Mouse (Mus musculus): ENCODE measurements around the gene Hist1h3f.

Gene Hist1h3f

DNA sequence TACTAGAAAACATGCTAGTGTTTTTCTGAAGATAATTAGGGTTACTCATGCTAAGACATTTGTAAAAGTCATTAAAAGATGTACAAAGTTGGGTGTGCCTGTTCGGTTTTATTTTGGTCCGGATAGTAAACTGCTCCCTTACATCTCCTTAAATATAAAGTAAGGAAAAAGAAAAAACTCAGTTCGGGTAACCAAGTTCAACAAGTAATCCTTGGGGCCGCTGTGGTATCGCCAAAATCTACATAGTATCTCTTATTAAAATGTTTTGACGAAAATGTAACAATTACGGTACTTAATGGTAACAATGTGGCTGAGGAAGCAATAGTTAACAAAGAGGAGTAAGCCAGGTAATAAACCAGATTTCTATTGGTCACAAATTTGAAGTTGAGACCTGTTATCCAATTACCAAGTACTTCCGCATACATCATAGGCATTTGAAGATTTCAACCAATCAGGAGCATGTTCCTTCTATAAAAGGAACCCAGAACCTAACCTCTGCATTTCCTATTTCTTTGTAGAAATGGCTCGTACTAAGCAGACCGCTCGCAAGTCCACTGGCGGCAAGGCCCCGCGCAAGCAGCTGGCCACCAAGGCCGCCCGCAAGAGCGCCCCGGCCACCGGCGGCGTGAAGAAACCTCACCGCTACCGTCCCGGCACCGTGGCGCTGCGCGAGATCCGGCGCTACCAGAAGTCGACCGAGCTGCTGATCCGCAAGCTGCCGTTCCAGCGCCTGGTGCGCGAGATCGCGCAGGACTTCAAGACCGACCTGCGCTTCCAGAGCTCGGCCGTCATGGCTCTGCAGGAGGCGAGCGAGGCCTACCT, at the start of gene Hist1h3f:
Gene Hist1h3f, plus strand, starts transcription at position 88 of the 822 bp plus-strand sequence.
- DNase-seq (ENCODE audit: low spot score): peak; percentile 78

DNA sequence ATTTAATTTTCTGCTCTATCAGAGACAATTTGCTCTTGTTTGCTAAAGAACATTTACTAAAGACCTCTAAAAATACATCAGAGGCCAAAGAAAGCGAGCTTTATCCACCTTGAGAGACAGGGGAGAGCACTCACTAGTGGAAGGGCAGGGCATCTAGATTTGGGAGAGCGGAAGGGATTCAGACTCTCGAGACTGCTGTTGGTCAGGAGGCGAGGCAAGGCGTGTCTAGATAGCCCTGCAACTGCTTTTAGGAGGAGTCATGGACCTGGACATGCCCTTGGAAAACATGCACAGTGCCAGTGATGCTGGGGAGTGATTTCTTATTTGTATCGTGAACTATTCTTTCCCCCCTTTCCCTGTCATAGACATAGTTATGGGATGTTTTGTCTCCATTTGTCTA, 48.3 kb upstream of the Hist1h3f start:
- DNase-seq (ENCODE audit: low spot score): peak; percentile 20

DNA sequence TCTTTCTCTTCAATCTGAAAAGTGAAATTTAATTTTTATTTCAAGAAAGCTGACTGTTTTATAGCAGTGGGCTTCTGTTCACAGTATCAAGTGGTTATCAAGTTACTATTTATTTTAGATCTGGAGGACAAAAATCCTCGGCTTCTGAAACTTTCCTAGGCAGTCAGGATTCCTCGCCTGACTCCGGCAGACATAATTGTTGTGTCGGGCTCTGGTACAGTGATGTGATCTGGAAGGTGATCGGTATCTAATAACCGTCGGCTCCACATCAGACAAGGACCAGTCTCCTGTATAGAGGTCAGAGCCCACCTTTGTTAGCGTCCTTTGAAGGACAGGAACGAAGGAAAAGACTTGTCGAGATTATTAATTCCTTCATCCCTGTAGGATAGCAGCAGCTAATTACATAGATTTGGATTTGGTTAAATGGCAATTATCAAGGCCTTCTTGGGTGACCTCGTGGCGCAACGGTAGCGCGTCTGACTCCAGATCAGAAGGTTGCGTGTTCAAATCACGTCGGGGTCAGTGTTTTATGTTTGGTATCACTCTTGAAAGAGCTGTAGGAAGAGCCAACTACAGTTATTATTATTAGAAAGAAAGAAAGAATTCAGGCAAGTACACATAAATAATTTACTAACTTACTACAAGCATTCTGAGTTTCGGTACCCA, 46.1 kb upstream of the Hist1h3f start:
- no peak for DNase-seq (ENCODE audit: low spot score)

DNA sequence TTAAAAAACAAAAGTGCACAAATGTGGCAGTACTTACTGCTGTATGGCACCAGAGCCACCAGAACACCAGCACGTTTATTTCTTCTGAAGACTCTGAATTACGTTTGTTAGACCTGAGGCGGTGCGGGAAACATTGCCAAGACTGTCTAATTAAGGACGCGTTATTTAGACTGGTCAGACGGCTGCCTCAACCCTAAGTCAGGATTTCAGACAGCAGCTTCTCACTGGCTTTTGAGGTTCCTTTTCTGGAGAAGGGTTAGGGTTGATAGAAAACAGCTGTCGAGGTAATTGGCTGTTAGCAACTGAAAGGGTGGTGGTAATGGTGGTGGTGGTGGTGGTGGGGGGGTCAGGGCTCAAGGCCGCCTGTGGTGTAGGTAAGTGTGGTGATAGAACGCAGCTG, 45.2 kb upstream of the Hist1h3f start:
- DNase-seq (ENCODE audit: low spot score): no peak

DNA sequence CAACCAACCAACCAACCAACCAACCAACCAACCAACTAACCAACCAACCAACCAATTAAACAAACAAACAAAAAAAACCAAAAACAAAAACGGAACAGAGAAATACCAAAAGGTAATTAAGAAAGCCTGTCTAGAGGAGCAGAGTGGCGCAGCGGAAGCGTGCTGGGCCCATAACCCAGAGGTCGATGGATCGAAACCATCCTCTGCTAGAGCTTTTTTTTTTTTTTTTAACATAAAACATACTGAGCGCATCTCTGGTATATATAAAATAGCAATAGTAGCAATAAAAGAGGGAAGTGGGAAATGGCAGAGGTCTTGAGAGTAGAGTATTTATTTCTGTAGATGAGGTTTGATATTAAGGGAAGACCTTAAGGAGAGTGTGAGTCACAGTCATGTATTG, 43.9 kb upstream of the Hist1h3f start:
- no peak for DNase-seq (ENCODE audit: low spot score)

DNA sequence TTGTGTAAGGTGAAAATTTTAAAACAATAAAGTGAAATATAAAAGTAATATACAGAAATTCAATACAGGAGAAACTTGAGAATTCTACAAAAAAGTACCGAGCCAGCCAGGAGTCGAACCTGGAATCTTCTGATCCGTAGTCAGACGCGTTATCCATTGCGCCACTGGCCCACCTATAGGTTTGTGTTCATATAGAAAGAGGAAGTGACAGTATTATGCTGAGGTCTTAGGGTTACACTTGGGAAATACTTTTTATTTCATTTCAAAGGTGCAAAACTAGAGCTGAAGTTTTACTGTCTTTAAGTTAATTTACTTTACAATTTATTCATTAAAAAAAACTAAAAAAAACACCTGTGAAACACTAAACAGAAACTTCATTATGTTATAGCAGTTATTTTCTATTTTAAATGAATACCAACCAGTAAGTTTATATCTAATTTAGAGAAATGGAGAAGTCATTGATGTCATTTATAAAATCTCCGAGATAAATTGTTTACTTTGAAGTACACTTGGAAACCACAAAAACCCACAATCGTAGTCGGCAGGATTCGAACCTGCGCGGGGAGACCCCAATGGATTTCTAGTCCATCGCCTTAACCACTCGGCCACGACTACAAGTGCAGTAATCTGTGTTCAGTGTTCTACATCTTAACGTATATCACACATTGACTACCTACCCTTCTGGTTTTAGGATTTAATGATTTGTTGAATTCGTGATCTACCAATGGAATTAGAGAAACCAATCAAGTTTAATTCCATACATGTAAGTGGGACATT, 43.2 kb upstream of the Hist1h3f start:
- DNase-seq (ENCODE audit: low spot score): peak; percentile 69

DNA sequence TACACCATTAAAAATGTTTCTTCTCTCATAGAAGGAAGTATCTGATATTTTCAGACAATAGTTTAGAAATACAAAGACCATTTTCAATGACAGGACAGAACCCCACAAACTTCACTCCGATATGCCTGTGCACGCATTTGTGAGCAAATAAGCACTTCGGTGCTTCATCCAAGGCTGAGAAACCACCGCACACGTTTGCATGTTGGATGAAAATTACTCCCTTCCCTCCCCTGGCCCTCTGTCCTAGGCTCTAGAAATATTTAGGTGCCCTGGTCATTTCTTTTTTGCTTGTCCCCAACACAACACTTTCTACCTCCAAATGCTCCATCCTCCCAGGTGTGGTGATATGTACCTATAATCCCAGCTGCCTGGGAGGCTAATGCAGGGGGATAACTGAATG, 42.3 kb upstream of the Hist1h3f start:
- no peak for DNase-seq (ENCODE audit: low spot score)

DNA sequence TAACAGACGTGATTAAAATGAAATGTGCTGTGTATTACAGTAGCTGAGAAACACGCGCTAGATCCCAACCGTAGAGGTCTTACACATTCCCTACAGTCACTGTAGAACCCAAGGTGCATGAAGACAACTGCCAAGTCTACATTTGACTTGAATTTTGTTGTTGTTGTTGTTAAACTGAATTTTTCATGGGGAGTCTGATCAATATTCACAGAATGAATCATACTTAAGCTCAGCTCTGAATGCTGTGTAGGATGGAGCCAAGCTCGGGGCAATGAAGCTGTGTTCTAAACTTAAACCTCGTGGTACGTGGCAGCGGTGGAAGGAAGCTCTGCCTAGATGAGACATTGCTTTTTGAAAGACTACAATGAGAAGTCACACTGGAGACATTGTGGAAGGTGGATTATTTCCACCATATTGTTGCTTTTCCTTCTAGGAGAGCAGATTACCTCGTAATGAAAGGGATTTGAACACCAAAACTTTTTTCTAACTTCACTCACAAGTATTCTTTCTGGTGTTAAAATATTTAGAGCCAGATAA, 41.8 kb upstream of the Hist1h3f start:
- no peak for DNase-seq (ENCODE audit: low spot score)

DNA sequence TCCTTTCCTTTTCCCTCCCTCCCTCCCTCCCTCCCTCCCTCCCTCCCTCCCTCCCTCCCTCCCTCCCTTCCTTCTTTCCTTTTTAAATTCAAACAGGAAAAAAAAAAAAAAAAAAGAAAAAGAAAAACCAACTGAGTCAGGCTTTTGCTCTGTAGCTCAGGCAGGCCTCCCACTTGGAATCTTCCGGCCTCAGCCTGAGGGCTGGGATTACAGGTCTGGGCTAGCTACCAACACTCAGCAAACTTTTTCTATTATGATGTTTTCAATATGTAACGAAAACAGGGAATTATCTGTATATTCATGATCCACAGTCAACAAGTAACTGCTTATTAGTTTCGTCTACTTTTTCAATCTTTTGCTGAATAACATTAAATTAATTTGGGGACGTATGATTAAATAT, 40.9 kb upstream of the Hist1h3f start:
- DNase-seq (ENCODE audit: low spot score): no peak

DNA sequence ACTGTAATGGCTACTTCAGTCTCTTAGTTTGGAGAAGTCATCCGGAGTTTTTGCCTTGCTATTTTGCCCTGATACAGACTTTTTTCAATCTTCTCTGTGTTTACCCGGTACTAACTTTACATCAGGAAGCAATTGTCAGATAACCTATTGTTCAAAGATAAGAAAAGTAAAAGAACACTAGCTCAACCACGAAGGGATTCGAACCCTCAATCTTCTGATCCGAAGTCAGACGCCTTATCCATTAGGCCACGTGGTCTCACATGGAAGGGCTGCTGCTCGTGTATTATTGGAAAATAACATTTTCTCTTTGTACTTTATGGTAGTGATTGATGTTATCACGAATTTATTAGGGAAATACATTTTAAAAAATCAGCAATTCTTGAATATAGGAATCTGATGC, 40.1 kb upstream of the Hist1h3f start:
- DNase-seq (ENCODE audit: low spot score): no peak

DNA sequence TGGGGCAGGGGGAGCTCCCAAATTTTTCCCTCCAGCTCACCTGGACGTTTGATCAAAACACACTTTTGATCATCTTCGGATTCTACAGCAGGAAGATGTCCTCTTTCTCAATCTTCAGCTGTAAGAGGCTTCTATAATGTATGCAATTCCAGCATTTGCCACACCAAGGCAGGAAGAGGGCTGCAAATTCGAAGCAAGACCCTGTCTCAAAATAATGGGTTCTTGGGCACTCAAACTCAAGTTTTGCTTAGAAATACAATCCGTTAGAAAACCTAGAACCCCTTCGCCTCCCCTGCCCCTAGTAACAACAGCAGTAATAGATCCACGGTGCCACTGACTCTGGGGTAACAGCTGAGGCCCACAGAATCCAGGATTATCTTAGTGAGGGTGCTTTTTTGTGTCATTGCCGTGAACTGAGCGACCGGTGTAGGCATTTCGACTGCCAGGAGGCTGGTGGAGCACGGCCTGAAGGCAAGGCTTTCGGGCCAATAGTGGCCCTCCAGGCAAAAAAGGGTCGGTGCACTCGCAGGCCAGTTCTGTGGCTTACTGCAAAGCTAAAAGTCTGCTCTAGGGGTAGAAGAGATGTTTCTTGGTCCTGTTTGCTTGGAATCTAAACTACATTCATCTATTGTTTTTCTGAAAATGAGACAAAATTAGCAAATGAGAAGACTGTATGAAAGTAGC, 38.0 kb upstream of the Hist1h3f start:
- DNase-seq (ENCODE audit: low spot score): no peak

DNA sequence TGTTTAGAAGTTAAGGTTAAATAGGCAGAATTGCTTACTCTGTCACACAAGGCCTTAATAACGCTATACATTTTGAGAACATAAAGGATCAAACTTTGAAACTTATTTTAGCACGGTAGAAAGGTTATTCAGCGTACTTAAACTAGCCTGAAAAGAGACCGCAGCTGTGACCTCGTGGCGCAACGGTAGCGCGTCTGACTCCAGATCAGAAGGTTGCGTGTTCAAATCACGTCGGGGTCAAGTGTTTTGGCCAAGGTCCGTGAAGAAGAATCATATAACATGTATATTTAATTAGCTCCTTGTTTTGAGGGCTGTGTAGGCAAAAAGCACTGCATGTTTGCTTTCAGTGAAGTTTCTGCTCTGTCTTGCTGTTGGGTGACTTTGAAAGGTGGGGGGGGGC, 37.5 kb upstream of the Hist1h3f start:
- DNase-seq (ENCODE audit: low spot score): no peak

DNA sequence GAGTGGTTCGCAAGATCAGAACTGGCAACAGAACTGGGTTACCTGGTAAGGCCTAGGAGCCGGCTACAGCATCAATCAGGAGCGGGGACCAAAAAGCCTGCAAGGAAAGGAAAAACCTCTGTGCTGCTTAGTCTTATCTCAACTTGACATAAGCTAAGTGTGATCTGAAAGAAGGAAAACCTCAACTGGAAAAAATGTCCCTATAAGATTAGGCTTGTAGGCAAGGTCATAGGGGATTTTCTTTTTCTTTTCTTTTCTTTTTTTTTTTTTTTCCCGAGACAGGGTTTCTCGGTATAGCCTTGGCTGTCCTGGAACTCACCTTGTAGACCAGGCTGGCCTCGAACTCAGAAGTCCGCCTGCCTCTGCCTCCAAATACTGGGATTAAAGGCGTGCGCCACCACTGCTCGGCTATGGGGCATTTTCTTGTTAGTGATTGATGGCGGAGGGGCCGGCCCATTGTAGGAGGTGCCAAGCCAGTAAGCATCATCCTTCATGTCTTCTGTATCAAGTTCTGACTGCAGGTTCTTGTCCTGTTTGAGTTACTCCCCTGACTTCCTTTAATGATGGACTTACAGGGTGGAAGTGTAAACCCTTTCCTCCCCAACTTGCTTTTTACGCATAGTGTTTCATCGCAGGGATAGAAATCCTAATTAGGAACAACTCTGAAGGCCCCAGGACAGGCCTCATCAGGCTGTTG, 36.9 kb upstream of the Hist1h3f start:
- peak; percentile 33 for DNase-seq (ENCODE audit: low spot score)

DNA sequence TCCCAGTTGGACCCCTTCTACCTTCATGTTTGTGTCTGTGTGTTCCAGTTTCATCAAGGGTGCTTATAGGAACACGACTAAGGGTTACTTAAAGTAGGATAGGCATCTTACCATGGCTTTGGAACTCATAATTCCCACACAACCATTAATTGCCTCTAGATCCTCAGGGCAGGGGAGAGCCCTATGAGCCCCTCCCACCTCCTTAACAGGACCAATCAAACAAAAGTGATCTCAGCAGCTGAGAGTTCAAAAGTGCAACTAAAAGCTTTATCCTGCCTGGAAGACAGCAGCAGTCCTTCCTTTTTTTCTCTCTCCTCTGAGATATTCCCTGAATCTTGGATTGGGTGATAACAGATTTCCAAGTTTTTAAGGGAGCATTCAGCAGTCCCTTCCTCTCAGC, 33.7 kb upstream of the Hist1h3f start:
- no peak for DNase-seq (ENCODE audit: low spot score)

DNA sequence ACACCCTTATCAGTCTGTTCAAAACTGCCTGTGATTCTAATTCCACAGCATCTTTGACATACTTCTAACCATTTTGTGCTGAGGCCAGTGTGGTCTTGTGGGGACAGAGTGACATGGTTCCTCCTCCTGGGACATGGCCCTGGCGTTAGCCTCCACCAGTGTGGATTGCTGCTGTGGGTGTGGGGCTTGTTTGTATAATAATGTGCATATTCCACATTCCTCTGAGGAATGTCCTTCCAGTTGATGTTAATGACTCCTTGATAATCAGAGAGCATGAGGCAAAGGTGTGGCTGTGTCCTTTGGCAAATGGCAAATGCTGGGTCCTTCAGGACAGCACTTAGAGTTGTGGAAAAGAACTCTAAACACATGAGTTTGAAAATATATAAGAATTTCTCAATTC, 30.3 kb upstream of the Hist1h3f start:
- no peak for DNase-seq (ENCODE audit: low spot score)

DNA sequence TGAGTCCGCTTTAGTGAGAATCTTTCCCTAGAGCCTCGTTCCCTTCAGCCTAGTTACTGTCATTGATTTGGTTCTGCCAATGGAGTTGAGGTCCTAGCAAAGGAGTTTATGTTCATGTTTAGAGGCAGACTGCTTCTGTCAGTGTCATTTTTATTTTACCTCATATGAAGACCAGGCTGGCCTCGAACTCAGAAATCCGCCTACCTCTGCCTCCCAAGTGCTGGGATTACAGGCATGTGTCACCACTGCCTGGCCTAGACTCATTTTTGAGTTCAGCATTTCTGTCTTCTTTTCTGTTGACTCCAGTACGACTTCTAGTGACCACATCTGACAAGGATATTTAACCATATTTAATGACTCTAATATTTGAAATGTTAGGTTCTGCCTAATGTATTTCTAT, 28.6 kb upstream of the Hist1h3f start:
- DNase-seq (ENCODE audit: low spot score): no peak

DNA sequence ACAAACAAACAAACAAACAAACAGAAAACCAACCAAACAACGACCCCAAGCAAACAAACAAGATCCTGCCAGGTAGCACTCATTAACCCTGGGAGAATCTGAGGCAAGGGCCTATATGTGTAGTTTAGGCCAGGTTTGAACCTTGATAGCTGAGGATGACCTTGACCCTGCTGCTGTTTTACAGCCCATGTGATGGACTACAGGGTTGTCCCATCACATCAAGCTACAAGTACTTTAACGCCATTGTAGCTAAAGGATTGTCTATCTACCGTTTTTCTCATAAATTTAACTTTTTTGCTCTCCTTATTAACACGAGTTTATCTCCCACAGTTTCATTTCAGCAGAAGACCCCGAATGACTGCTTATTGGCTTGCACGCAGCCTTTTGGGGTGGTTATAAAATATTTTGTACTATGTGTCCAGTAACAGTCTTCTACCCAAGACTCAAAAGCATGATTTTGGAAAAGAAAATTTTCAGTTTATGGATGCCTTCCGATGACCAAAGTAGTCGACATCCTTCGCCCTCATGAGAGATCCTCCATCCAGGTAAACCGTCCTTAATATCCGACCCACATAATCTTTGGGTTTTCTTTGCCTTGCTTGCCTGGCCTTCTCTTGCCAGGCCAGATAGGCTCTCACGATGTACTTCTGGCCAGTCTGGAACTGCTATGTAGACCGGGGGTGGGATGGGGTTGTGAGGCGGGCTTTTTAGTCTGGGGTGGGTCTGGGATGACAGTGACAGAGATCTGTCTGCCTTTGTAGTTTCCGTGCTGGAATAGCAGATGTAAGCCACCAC, 27.8 kb upstream of the Hist1h3f start:
- no peak for DNase-seq (ENCODE audit: low spot score)

DNA sequence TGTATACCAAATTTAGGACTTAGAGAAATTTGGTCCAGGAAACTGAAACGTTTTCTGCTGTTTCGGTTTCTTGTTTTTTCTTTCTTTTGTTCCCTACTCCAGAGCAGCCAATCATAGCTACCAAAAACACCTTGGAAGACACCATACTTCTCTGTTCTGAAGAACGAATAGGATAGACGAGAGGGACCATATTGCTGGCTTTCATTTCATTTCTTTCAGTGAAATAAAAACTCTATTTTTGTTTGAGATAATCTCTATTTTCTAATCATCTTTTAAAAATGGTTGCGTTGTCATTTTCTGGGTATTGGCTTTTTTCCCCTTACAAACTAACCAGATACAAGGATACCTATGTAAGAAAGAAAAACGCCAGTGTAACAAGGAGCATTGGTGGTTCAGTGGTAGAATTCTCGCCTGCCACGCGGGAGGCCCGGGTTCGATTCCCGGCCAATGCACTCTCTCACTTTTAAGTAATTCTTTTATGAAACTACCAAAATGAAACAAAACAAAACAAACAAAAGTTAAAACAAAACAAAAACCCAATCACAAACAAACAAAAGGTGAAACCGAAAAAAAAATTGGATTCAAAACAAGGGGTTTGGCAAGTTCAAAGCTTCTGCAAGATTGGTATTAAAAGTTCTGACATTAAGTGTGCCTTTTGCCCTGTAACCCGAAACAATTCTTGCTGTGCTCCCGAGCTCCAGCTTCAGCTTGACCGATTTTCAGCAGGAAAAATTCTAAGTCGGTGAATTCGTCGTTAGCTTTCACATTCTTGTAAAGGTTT, 26.8 kb upstream of the Hist1h3f start:
- no peak for DNase-seq (ENCODE audit: low spot score)

DNA sequence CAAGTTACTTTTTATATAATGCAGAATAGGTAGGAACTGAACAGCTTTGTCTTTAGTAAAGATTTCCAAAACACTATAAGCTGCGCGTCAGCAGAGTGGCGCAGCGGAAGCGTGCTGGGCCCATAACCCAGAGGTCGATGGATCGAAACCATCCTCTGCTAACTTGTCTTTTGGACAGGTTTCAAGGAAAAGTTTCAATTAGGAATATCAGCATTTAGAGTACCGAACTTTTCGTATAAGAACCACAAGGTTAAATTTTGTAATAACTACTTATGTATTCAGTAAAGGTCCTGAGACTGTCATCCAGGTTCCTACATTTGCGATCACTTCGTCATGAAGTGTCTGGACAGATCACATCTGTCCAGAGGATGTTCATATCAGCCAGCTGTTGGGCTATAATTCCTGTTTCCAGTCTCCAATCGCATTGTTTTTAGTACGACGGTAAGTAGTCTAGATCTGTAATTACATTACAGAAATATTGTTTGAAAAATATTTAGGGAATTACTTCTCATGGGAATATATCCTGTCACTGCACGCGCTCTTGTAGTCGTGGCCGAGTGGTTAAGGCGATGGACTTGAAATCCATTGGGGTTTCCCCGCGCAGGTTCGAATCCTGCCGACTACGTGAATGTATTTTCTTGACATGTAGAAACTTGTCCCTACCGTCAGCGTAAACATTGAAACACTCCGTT, 26.1 kb upstream of the Hist1h3f start:
- DNase-seq (ENCODE audit: low spot score): peak; percentile 83
